Mouse (Mus musculus) liver, adult 2 months (tissue): Measurements from ENCODE around the gene Veph1.

Experiments
- CTCF ChIP-seq: fragments of 200-500 bp; IDR thresholded peaks from 2 replicates; pipeline ENCODE4 v1.5.1; 2011; ENCODE audit warnings: low read depth, low read length, control low read depth
- POLR2A ChIP-seq: fragments of 200-500 bp; IDR thresholded peaks from 2 replicates; pipeline ENCODE4 v1.6.1; 2011; ENCODE audit warnings: low read length, control low read depth; ENCODE audit not compliant: insufficient read depth; ENCODE audit errors: extremely low read depth

DNA sequence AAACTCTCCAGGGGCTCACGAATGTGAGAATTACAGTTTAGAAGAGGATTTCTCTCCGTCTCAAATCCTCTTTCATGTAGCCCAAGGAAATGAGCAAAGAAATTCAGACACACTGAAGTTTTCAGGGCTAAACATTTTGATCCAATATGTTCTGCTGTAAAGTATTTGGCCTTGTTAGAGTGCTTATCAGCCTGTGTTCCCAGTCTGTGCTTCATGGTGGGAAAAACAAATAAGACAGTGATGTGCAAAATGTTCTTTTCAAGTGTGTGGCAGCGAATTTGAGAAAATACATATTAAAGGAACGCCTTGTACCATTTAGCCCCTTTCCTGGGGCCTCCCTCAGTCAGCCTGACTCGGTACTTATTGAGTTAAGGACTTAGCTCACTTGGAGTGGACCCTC, 213.2 kb downstream of the Veph1 start:
- TF ChIP-seq CTCF, result no peak
- TF ChIP-seq POLR2A, result no peak
